Mouse (Mus musculus) right cerebral cortex, postnatal 10 days (tissue): ENCODE measurements around the gene Vasp.

Experiments
- DNase-seq, 2 experiments: peaks; one replicate each; pipeline ENCODE4 v3.0.0; 2021; ENCODE audit warnings: low spot score in 2 of 2

Gene Vasp

DNA sequence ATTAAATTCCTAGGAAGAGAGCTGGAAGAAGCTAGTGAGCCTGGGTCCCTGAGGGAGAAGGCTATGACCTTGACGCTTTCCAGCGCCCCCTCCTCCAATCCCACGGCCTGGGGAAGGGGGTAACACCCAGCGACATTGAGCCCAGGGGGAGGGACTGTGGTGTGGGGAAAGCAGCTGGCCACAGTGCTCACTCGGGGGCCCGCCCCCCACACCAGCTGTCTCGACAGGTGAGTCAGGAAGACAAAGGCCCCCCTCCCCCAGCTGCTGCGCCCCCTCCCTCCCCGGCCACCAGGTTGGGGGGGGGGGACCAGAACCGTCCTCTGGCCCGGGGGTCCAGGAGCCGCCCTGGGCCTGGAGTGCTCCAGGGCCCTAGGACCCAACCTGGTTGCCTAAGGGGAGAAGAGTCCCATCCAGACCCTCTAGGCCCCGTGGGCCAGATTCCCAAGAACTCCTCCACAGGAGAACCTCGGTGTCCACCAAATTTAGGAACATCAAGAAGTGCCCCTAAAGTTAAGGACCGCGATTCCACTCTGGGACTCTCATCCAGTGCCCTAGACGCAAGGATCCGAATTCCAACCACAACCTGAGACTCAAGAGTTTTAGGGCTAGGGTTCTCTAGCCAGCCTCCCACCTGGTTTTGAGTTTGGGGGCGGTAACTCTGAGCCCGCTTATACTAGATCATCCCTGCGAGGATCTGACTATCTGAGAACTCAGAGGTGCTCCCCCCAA, 944 bp downstream of the Vasp start:
- DNase-seq: no peak

DNA sequence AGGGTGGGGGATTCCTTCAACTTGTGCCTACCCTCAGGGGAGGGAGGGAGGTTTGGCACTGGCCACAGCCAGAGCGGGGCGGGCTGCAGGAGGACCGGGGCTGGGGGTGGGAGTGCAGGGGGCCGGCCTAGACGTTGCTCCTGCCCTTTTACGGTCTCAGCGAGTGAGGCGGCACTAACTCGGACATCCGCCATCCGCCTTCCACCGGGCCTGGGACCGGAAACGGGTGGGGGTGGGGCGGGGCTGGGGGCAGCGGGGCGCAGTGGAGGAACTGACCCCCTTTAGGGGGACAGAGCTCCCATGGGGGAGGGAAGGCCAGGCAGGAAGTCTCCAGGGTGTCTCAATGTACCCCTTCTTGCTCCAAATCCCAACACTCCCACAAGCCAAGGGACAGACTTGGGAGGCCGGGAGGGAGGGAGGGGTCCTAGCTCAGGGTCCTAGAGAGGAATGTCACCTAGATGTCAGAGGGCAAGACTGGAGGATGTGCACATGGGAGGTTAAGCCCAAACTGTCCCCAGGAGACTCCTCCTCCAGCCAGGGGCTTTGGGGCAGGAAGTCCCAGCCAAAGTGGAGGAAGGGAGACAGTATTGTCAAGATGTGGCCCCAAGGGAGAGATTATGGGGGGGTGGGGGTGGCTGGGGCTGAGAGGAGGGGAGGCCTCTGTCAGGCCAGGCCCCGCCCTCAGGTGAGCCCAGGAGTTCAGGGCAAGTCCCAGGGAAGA, 1.7 kb downstream of the Vasp start:
- DNase-seq: peak; percentile 65 to 68

DNA sequence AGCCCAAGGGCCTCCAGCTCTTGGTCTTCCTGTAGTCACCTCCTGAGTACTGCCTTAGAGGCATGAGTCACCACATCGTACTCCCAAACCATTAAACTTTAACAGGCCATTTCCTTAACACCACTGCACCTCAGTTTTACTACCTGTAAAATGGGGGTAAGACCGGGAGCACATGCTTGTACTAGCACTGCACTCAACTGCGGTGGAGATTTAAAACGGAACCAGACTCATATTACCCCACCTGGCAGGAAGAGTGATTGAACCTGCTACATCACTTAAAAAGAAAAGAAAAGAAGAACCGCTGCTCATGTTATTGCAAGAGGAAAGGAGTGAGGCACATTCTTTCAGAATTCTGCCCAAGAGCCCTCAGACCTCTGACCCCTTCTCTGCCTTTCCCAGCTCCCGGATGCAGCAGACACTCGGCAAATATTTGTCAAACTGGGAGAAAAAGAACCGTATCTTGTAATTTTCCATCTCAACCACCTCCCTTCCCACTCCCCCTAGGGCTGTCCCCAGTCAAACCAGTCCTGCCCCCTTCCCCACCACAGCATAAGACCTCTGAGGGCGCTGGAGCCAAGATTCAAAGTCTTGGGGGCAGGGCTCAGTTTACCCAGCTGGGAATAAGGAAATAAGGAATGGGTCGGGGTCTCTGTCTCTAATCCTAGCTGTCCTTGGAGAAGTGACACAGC, 2.5 kb downstream of the Vasp start:
- DNase-seq: no peak

DNA sequence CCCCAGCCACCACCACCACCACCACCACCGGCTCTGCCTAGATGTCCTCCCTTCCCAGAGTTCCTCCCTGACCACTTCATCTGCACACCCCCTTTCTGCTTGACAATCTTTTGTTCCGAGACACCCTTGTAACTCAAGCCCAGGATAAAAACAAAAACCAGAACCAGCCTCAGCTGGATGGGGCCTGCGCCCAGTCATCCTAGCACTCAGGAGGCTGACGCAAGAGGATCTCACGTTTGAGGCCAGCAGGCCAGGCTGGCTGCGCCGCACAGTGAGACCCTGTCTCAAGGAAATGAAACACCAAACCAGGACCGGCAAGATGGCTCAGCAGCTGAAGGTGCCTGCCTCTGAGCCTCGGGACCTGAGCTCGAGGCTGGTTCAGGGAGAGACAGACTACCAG, 4.6 kb downstream of the Vasp start:
- DNase-seq: no peak

DNA sequence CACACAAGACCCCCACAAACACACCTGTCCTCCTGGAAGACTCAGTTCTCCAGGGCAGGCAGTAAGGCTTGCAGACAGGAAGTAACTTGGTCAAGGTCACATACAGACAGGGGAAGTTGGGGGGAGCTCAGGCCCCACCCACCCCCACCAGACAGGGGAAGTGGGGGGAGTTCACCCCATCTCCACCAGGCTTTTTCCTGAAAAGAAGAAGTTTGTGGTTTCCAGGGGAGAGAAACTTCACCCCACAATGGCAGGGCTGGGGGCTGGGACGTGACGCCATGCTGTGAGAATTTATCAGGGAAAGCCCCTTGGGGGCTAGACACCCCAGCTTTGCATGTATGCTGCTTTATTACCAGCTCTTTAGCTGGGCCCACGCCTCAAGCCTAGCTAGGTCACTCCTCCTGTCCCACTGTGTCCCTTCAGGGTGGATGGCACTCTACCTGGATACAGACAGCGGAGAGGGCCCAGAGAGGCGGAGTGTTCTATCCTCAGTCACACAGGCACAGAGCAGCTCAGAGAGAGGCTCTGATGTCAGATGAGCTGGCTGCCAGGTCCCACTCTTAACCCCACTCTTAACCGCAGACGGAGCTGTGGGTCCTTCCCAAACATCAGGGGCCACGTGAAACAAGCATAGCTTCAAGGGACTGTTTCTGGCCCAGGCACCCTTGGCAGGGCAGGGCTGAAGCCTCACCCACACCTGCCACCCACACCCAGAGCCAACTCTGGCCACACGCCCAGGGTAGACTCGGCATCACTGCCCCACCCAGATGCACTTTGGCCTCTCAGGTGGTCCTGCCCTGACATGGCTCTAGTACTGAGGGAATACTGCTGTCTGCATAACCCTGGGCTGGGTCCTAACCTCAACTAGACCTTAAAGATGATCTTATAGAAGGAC, 5.4 kb downstream of the Vasp start:
- no peak for DNase-seq

DNA sequence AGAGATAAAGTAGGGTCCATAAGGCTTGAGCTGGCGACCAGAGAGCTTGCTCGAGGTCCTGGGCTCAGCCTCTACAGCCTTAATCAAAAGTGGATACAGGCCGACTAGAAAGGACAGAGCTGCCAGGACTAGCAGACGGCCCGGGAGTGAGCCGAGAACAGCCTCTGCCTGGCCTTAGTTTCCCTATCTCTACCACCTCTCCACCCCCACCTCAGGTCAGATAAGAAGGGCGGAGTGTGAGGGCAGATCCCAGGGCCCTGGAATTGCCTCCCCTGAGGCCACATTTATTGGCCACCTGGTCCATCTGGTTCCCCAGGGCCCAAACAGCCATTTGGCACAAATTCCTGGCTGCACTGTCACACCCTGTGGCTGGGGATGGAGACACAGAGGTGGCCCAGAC, 6.5 kb downstream of the Vasp start:
- no peak for DNase-seq

DNA sequence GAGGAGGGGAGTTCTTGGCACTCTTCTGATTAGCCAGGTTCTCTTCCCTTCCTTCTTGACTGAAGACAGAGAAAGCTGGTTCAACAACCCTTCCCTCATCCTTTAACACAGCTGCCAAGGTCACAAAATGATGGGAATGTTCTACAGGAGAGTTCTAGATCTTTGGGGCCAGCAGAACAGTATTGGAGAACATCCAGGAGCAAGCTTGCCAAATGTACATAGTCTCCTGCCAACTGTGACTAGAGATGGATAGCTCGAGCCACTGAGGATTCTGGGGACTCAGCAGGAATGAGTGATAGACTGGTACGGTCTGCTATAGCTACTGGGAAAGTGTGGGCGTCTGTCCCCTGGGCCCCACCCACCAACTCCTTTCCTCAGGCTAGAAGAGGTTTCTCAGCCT, 13.3 kb downstream of the Vasp start:
- DNase-seq: no peak

DNA sequence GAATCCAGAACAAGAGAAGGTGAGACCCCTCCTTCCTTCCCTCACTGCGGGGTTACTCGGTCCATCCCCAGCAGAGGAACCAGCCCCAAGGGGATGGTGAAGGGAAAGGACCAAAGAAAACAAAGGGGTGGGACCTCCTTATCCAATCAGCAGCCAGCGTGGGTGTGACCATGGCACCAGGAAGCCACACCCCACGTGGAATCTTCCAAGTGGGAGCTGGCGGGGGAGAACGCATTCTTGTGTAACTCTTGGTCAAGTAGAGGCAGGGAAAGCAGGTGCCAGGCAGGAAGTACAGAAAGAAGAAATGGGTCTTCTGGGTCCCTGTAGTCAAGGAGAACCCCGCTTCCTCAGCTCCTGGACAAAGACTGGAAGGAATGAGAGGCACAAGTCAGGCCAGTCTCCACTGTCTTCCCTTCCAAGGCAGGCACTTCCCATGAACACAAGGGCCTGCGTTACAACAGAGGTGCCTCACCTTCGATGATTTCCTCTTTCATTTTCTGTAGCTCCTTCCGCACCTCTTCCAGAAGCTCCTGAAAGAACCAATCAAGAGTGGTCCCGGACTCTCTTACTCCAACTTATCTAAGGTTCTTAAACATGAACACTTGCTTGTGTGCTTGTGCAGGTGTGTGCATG, 14.1 kb downstream of the Vasp start:
- DNase-seq: peak; percentile 74 to 82

DNA sequence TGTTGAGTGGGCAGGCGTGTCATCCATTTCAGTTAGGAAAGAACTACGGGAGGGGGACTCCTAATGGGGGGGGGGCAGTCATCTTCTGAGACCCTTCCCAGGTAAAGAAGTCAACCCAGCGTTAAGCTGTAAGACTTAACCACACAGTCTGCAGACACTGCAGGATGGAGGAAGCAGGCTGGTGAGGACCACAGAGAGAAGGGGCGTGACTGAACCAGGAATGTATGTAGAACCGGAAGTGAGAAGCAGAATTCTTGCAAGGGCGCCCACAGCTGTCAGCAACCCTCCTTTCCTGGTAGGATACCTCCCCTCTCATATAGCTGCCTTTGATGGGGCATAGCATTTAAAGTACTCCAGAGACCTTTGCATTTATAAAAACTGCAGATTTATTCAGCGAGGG, 15.1 kb downstream of the Vasp start:
- DNase-seq: no peak

DNA sequence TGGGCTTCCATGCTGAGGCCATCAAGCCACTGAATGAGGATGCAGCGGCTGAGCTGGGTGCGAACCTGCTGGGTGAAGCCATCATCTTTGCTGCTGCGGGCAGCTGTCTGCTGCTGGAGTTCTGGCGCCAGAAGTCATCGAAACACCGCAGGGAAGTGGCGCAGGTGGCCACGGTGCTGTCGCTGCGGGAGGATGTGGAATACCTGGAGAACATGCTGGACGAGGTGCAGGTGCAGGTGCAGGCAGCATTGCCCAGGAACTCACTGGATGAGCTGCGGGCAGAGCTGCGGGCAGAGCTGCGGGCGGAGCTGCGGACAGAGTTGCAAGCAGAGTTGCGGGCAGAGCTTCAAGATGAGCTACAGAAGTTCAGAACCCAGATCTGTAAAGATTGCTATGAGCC, 16.2 kb downstream of the Vasp start:
- DNase-seq: no peak

DNA sequence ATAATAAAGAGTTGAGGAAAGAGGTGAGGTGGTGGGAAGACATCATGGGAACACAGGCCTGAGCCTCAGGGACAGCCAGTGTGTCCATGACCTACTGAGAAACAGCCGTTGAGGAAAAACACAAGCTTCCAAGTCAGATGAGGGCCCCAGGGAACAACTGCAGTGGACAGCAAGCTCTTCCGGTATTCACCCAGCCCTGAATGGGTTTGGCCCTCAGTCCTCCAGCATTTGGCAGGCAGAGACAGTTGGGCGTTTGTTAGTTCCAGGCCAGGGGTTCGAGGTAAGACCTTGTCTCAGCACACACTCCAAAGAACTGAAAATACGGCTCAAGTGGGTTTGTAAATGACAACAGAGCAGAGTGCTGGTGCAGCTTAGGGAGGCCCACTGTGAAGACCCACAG, 18.2 kb downstream of the Vasp start:
- DNase-seq: no peak

DNA sequence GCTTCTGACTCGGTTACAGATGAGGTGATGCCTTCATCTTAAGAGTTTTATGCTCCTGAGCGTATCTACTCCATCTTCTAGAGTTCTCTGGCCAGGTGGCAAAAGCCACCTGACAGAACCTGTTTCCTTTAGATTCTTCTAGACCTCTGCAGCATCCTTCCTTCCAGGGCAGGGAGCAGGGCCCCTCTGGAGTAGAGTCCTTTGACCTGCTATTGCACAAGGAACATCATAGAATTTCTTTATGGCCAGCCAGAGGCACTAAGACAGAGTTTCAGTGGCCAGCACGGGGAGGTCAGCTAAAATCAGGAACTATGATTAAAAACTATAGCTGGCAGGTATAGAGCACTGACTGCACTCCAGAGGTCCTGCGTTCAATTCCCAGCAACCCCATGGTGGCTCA, 19.5 kb downstream of the Vasp start:
- no peak for DNase-seq

DNA sequence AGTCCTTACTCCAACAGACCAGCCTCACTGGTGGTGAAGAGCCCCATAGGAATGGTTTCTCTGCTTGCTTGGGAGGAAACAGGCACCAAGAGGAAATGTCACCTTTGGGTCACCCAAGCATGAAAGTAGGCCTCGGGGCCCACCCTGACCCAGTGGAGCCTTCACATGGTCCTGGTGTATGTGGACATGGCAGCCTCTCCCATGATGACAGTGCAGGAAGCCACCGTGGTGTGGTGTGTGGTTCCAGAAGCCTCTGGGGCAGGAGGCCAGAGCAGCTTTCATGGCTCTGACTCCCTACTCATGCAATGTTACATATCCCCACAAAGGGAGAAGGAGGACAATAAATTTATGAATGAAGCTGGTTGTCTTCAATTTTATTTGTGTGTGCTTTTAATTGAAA, 24.1 kb downstream of the Vasp start:
- DNase-seq: no peak

DNA sequence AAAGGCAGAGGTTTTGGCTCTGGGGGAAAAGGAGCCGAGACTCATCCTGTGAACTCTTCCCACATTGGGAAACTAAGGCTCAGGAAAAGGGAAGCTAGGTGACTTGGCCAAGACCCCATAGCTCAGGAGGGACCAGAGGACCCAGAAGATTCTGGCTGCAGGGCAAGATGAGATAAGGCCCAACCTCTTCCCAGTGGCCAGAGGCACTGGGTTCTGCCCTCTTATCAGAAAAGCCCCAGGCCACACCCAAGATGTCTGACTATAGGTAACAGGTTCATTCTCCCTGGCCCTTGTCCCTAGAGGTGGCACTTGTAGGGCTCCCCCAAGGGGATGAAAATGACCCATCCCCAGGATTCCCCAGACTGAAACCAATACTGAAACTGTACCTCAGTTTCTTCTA, 24.8 kb downstream of the Vasp start:
- DNase-seq: no peak

DNA sequence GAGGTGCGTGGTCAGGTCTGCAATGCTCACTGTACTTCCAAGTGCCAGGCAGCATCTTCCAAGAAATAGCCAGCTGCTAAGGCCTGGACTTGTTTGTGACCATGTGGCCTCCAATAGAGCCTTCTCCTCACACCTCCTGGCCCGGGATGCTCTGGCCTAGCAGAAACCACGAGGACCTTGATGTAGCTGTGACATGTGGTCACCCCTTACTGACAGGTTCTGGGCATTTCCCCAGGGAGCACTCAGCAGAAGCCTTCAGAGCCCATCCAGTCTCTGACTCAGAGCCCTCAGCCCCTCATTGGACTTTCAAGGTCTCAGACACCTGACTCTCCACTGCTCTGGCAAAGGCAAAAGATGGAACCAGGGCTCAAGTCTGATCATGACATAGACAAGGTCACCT, 26.5 kb downstream of the Vasp start:
- DNase-seq: no peak

DNA sequence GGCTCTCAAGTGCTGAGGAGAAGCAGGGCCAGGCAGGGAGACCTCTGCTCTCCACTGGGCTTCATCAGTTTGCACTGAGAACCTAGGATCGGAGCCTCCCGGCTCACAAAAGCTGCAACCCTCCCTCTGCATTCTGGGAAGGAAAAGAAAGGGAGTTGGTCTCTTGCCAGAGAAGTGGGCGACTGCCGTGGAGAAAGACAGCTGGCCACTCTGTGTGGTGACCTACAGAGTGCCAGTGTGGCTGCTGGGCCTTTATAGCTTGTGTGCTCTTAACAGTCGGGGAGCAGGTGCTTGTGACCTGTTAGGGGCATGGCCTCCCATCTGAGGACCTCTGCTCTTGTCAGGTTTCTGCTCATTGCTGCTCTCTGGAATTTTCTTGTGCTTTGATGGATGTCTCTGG, 27.8 kb downstream of the Vasp start:
- peak in 1 of 2 experiments; percentile 59 for DNase-seq

DNA sequence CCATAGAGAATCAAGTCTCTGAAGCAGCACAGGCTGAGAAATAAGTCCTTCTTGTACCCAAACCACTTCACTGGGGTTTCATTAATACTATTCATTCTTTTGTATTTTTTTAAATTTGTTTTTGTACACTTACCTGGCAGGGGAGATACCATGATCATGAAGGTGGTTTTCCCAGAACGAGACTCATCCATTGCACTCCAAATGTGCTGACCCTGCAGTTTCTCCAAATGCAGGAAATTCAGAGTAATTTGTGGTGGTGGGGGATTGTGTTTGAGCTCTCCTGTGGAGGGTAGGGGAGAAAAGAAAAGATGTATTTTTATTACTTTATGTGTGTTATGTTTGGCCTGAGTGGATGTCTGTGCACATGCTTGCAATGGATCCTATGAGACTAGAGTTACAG, 29.6 kb downstream of the Vasp start:
- DNase-seq: no peak

DNA sequence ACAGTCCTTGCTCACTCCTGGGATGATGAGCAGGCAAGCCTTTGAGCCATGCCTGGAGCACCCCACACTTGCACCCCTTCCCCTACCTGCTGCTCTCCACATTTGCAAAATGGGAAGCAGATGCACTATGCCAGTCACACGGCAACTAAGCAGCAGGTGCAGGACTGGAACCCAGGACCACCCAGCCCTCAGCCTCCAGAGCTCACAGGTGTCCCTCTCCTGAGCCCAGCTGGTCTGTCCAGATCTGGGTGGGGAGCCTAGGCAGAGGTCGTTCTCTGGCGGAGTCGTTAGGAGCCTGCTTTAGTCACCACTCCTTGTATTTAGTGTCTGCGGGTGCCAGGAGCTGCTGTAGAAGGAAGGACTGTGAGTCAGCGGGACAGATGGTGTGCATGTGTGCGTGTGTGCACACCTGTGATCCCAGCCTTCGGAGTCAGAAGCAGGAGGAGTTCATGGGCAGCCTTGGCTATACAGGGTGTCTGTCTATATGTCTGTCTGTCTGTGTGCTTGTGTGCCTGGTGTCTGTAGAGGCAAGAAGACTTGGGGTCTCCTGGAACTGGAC, 30.6 kb downstream of the Vasp start:
- no peak for DNase-seq

DNA sequence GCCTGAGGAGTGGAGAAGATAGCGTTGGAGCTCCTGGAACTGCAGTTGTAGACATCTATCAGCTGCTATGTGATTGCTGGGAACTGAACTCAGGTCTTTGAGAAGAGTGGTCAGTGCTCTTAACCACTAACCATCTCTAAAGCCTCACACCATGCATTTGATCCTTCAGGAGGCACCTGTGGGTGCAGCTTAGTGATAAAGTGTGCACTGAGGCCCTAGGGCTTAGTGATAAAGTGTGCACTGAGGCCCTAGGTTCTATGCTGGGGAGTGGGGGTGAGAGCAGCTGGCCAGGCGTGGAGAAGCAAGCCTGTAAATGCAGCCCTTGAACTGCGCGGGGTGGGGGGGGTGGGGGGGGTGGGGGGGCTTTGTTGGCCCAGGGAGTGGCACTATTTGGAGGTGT, 31.6 kb downstream of the Vasp start:
- no peak for DNase-seq

DNA sequence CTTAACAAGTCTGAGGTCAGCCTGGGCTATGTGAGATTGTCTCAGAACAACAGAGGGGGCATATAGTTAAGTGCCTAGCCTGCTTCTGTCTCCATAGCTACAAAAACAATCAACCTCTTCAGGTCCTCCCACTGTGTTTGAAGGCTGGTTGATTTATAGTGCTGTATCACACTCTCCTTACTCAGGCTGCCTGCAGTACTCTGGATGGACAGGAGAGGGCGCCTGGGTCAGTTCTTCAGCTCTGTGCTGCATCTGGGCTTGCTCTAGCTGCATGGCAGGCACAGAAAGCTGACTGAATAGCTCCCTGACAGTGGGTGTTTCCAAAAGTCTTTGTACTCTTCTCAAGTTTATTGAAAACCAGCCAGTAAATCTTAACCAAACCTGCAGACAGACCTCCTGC, 32.2 kb downstream of the Vasp start:
- DNase-seq: peak; percentile 92 to 94

DNA sequence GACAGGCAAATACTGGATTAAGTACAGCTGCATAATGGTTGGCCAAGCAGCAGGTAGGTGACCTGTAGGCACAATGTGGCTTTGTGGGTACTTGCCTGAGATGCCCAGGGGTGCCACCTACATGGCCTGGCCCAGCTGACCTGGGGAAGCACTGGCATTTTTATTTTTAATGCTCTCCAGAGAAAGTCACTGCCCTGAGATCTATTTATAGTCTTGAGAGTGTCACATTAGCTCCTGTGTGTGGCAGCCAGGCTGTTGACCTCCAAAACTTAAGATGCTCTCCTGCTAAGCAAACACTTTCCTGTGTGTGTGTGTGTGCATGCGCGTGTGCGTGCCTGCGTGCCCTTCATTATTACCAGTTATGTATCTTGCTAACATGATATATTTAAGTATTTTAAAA, 33.3 kb downstream of the Vasp start:
- no peak for DNase-seq
